Mouse (Mus musculus) kidney, adult 8-10 months (tissue): ENCODE data around the gene Nppc.

ENCODE experiments used
- DNase-seq, 2 experiments: peaks; one replicate each; pipeline ENCODE4 v3.0.0; 2022

Nppc gene

DNA sequence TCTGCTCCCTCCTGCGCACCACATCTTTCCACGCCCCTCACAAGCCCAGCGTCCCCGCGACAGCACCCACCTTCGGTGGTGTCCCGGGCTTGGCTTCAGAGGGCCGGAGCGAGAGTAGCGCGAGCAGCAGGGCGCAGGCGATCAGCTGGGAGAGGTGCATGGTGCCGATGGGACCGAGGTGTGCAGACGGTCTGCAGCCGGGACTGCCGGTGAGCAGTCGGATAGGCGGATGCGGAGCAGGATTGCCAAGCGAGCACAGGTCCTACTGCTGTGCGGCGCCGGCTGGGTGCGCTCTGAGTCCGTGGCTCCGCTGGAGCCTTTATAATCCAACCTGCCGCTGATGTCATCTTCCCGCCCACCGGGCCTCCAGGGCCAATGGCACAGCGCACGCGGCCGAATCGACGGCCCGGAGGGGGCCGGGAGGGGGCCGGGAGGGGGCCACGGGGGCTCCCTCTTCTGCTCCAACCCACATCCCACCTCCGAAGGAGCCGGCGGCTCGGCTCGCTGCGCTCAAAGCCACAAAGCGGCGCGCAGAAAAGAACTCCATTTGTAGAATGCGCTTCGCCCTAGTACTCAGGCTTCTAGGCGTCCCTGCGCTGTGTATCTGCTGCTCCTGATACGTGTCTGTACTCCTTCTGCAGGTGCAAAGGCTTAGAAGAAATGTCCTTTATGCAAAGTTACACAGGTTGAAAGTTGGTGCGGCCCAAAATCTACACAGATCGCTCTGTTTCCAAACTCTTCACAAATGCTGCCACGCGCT is at the start of gene Nppc:
Nppc (minus strand) TSS at position 293 of the 760 bp plus-strand sequence.
- peak; percentile 49 to 69 for DNase-seq

DNA sequence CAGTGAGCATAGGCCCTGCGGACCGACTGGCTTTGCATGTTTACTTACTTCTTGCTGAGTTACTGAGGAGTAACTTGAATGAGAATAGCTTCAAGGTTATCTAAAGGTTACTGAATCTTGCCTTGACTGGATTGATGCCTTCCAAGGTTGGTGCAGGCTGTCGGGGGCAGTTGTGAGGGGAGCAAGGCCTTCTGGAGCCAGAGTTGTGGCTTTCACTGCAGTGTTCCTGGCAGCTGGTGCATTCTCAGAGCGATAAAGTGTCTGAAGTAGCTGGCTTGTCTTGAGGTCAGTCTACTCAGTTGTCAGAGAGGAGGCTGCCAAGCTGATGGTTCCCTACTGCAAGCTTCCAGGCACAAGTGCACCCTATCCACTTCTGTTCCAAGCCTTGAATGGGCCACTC is 49.0 kb upstream of the Nppc start:
- DNase-seq = no peak

DNA sequence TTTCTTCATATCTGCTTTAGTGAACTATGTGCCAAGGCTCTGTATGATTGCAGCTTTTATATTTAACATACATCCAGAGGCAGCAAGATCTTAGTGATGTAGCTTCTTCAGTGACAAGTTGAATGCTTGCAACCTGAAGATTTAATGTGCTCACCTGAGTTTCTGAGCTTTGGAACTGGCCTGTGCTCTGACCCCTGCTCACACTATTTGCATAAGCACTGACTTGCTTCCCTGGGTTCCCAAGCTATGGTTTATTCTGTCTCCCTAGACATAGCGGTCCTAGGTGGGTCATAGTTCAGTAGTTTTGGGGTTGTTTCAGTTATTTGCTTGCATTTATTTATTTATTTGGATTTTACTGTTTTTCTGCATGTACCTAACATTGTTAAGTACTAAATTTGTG is 47.8 kb upstream of the Nppc start:
- no peak for DNase-seq

DNA sequence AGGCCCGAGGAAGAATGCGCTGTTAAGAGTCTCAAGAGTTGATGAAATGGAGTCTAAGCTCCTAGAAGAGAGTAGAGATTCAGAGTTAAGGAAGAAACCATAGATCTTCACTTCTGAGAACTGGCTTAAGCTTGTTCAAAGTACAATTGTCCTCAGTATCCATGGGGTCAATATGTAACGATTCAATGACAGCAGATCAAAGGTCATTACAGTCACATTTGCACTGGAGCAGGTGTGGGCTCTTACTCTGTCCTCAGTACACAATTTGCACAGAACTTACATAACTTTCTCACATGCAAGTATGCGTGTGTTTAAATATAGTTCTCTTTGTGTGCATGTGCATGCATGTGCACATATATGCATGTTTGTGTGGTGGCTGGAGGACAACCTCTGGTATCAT is 42.7 kb upstream of the Nppc start:
- peak in 1 of 2 experiments; percentile 58 for DNase-seq

DNA sequence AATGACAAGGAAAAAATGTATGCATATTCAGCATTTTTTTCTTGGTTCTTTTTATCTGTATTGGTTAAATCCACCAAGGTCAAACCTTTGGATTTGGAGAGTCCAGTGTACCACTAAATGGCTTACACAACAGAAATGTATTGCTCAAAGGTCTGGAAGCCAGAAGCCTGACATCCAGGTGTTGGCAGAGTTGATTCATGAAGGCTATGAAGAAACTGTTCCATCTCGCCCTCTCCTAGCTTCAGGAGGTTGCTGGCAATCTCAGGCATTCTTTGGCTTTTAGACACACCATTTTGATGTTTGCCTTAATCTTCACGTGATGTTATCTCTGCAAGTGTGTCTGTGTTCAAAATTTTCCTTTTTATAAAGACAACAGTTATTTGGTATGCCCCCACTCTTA is 41.7 kb upstream of the Nppc start:
- DNase-seq = no peak

DNA sequence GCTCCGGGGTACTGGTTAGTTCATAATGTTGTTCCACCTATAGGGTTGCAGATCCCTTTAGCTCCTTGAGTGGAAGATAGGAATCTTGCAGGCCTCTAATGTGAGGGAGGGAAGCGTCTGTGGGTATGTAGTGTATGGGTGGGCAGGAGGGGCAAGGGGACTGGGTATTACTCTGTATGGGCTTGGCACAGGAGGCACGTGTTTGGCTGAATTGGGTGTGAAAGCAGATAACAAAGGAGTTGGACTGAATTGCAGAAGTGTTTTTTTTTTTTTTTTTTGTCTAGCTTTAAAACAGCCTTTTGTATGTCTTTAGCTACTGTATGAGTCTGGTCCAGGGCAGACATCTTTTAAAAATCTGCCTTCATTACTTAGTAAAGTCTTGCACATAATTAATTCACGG is 39.2 kb upstream of the Nppc start:
- no peak for DNase-seq

DNA sequence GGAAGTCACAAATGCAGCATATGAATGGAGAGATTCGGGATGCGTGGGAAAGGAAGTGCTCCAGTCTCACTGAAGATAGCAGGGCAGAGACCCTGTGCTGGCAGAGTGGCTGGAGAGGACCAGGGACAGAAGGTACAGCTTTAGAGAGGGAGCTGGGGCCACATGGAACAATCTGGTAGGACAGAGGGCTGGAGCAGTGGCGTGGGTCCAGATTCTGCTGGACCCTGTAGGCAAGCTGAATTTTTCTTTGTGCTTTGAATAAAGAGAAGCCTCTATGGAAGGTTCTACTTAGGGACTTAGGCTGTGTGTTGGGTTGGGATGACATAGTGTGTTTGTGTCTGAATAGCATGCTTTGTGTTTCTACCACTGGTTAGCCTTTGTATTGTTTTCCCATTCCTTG is 35.1 kb upstream of the Nppc start:
- no peak for DNase-seq

DNA sequence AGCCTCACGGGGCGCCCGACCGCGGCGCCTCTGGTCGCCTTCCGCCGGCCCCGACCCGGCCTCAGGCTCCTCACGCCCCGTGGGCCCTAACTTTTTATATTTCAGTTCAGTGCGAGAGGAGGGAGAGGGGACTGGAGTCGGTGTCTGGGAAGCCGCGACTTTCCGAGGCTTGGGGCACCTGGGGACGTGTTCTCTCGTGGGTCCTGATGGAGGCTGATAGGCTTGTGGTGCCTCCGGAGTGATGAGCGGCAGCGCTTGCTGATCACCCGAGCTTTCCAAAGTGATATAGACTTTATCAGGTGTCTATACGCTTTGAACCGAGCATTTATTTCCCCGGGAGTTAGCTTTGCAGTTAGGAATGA is 33.6 kb upstream of the Nppc start:
- no peak for DNase-seq

DNA sequence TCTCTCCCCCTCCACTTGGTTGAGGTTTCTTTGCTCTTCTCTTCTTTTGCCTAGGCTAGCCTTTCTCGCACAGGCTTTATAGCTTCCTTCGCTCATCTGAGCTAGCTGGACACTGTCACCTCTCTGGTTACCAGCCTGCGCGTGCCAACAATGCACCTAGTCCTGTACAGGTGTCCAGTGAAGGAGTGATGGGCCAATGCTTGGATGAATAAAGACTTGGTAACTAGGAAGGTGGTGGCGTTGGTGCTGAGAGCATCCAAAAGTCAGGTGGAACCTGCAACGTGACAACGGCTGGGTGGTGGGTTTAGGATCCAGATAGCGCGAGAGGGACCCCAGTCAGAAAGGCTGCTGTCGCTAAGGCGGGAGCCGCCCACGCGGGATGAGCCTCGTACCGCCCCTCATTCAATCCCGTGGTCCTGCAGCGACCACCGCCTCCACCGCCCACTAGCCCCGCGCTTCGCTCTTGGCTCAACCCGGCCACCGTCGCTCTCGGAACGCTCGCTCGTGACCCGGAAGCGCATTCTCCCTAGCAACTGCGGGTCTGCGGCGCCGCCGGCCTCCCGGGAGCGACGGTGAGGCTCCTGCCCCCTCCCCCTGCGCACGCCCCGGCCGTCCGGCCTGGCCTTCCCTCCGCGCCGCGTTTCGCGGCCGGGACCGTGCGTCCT is 33.1 kb upstream of the Nppc start, which contains the start of gene Dis3l2:
Dis3l2 (plus strand) TSS at position 509 of the 665 bp plus-strand sequence.
- peak; percentile 78 to 88 for DNase-seq

DNA sequence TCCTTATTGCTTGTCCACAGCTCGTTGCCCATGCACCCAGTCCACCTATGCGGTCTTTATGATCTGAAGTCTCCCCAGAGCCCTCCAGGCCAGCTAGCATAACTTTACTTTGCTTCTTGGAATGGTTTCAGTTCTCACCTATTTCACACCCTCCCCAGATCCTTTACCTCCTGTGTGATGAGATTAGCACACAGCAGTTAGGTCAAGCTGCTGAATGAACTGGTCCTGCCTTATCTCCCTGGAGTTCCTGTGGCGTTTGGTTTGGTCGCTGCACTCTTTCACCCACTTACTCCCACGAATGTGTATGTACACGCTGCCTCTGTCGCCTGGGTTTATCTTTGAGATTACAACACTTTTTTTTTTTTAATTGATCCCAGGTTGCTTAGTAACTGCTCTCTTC is 30.0 kb upstream of the Nppc start:
- DNase-seq = no peak

DNA sequence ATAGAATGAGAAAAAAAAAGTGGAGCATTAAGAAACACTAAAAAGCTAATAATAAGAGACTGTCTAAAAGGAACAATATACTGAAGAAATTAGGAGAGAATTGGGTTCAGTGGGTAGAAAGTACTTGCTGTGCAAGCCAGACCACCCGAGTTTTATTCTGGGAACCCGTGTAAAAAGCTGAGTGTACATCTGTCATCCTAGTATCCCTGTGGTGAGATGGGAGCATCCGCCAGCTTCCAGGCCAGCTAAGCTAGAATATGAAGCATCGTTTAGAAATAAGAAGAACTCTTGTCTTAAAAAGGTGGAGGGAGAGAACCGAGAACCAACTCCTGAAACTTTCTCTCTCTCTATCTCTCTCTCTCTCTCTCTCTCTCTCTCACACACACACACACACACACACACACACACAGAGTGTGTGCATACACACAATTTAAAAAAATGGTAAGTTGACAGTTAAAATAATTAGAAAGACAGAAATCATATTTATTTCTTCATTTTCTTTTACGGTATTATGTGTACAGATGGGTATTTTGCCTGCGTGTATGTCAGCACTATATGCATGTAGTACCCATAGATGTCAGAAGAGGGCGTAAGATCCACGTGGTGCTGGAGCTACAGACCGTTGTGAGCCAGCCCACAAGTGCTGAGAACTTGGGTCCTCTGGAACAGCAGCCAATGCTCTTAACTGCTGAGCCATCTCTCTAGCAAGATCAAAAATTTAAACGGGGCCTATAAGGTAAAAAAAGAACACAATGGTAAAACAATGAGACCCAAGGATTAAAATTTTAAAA is 29.2 kb upstream of the Nppc start:
- no peak for DNase-seq

DNA sequence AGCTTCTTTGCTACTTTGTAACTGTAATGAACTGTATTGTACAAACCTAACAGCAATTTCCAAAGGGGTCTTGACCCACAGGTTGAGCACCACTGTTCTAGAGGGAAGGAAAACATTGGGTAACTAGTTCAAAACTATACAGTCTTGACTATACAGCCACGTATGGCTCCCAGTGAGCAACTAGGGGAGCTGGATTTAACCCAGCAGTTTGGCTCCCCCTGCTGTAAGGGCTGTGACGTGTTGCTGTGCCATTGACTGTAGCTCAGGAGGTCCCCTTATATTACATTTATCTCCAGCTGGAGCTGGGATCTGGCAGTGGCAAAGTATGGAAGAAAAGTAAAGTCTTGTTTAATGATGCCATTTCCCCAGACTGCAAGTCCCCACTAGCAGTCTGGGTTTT is 28.4 kb upstream of the Nppc start:
- DNase-seq = peak in 1 of 2 experiments; percentile 41

DNA sequence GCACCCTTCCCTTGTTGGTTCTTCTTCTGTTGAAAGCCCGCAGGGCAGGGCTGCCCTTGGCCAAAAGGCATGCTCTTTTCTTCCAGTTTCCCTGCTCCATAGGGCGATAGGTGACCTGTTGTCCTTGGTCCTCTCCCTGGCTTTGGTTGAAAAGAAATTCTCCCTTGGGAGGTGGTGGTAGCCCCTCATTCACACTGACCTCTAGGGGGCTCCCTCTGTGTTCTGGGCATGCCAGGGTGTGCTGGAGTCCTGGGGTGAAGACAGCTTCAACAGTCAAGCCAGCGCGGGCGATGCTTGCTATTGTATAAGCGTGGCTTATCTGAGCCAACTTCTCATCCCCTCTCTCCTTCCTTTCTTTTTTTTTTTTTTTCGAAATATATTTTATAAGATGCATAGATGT is 26.6 kb upstream of the Nppc start:
- DNase-seq = no peak

DNA sequence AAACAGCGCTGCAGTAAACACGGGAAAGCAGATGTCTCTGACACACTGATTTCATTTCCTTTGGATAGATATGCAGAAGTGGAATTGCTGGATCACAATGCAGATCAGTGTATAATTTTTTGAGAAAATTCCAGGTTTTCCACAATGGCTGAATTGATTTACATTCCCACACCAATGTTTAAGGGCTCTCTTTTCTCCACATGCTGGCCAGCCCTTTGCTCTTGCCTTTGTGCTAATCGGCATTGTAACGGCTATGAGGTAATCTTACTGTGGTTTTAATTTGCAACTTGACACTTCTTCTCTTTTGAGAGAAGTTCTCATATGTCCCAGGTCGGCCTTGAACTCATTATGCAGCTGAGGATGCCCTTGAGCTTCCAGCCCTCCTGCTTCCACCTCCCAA is 20.7 kb upstream of the Nppc start:
- no peak for DNase-seq

DNA sequence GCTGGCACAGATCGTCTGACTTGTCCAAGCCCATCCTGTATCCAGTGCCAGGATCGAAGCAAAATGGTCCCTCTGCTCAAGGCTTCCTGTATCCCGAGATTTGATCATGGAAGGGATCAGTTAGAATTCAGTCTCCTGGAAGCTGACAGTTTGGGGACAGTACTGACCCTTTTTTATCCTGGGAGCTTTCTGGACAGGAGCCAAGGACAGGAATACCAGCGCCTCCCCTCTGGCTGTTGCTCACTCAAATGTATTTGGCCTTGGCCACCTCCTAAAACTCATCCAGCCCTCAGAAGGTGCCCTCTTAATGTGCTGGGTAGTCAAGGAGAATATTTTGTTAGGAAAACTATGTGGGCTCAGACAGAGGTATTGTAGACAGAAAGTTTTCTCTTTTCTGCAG is 16.9 kb upstream of the Nppc start:
- DNase-seq = no peak

DNA sequence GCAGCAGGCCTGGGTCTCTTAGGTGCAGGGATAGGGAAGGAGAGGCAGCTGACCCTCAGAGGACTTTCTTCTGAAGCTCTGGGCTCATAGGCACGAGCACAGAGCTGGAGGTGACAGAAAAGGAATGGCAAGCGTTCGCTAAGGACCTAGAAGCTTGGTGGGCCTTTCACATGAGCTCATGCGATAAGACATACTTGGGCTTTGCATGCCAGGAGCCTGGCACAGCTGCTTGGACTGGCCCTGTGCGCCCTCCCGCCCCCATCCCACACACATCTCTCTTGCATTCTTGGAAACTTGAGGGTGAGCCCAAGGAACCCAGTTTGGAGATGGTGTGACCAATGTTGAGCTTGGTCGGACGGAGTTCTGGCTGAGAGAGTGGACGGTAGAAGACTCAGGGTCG is 8.3 kb upstream of the Nppc start:
- DNase-seq = no peak

DNA sequence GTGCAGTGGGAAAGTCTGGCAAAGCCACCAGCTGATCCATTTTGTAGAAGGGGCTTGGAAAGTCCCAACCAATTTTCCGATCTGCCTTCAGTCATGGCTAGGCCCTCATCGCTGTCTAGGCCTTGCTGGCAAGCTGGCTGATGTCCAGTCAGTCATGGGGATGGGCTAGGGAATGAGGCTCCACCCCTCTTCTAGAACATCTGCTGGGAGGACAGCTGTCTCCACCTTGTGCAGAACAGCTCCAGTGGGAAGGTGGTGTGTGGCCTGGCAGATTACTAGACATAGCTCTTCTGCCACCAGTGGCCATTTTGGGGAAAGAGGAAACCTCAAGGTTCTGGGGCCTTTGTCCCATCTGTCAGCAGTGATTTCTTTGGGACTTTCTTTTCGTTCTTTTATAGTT is 7.3 kb upstream of the Nppc start:
- no peak for DNase-seq

DNA sequence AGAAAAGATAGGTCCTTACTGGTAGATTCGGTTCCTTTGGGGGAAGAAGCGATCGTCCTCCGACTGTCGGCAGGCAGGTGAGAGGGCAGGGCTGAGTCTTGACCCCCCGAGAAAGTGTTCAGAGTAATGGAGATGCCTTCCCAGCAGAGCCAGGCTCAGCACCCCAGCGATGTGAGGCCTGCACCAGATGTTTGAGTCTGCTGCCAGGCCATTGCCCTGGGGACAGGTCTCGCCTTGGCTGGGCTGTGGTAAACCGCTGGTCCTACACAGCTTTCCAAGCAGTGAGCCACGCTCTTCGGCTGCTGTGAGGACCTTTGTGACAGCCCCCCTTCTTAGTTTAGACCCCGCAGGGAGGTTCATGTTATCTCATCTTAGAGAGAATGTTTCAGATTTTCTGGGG is 4.8 kb upstream of the Nppc start:
- DNase-seq = no peak

DNA sequence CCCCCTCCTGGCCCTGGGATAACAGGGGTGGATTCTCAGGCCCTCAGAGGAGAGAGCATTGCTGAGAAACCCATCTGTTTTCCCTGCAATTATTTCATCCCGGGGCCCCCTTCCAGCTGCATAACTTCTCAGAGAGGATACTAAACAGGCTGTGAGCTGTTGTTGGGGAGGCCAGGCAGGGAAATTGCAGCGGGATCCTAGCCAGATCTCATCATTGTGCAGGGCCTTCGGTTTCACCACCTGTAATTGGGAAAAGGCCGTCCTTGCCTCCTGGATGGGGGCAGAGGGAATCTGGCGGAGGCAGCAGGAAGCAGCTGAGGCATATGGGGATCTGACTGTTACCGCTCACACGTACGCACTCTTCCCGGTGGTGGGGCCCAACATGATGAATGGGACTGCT is 4.0 kb upstream of the Nppc start:
- DNase-seq = no peak

DNA sequence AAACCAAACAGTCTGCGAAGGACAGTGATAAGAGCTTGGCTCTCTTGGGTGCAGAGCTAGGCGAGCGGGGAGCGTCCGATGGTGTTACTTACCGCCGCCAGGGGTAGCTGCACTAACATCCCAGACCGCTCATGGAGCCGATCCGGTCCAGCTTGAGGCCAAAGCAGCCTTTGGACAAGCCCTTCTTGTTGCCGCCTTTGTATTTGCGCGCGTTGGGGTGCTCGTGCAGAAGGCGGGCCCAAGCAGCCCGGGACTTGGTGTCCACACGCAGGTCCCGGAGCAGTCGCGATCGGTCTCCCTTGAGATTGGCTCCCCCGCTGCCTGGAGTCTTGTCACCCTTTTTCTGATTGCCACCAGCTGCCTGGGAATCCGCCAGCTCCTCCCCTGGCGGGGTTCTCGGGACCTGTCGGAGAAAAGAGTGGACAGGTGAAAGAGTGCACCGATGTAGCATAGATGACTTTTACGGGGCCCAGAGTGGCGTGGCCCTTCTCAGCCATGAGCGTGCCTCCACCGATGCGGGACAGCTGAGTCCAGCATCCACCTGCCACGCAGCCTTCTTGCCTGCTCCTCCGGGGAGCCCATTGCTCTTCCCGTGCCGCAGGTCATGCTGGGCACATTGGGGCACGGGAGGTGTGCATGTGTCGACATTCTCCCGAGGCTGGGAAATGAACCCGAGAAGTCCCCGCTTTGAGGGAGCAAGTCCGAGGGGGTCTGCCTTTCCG is 658 bp downstream of the Nppc start:
- peak; percentile 60 to 76 for DNase-seq

DNA sequence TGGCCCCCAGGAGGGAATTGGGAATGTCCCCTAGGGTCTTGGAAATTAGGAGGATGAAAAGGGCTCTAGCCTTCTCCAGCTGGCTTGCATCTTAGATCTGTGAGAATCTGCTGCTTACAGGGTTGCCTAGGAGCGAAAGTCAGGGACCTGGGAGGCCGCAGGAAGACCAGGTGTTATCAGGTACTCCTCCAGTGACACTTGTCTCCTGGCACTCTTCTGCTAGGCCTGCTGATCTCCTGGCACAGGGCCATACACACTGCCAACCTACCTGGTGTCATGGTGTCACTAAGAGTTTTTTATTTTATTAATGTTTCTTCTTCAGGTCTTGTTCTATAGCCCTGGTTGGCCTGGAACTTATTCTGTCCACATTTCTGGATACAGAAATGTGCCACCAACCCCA is 5.3 kb downstream of the Nppc start:
- no peak for DNase-seq

DNA sequence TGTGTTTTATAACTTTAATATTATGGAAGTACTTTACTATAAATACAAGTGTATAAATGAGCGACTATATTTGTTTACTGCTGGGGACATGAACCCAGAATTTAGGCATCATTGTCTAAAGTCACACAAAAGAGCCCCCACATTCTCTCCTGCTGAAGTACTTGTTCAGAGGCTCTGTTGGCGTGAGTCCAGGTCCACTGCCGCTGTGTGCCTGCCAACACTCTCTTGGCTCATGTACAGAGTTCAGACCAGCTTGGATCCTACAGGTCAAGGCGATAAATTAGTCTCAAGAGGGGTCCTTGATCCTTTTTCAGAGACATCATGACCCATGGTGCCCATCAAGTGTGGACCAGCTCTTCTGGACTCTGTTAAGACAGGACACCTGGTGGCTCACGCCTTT is 13.3 kb downstream of the Nppc start:
- peak; percentile 7 to 42 for DNase-seq

DNA sequence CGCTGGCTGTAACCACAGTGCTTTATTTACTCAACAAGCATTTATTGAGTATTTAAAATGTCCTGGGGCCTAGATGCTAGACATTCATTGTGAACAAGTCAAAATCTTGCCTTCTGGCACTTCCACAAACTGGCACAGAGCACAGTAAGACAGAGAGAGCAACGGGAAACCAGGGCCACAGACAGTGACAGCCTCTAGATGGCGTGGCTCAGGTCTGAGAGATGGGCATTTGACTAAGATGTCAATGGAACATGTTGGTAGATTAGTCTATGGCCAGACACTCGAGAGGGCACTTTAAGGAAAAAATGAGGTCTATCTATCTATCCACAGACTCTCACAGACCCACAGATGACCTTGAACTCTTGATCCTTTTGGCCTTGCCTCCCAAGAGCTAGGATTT is 17.7 kb downstream of the Nppc start:
- no peak for DNase-seq
